Mouse (Mus musculus): ENCODE data around the gene Was.
"Not testable (repeated sequence)": the region's sequence is repeated elsewhere in the genome, so short reads cannot be mapped to it uniquely, and the experiment has no call there.

Was gene

DNA sequence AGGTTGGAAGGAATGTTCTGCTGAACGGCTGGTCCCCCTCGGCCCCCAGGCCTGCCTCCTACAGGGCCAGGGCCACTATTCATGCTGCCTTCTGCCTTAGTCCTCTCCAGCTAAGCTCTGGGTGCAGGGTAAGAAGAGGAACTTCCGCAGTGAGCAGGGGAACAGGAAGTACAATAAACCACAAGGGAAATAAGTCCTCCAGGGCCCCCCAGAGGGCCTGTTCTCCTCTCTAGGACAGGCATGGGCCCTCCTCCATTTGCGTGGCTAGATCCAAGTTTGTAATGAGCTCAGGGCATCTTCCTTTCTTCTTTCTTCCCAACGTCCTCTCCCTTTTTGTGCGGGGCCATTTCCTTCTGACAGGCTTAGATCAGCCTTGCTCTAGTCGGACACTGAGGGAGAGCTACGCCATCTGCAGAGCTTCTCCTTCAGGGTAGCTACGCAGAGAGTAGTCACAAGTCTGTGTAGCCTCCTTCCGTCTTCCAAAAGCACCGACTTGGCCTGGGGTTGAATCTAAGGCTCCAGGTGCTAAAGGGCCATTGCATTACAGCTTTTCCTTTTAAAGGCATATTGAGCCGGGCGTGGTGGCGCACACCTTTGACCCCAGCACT, at the start of gene Was:
Gene Was, minus strand, starts transcription at position 153 of the 608 bp plus-strand sequence.
- no peak for DNase-seq

DNA sequence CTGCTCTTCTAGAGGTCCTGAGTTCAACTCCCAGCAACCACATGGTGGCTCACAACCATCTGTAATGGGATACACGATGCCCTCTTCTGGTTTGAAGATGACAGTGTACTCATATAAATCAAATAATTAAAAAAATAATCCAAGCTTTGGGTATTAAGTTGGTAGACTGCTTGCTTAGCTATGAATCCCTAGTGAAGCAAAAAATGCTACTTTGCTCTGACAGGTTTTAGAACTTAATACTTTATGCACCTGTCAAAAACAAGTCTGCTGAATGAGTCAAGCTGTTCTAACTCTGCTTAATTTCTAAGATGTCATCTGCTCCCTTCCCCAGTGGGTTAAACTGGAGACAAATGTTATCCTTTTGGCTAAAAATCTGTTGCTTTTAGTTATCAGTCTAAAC, 49.2 kb upstream of the Was start:
- DNase-seq, result no peak

DNA sequence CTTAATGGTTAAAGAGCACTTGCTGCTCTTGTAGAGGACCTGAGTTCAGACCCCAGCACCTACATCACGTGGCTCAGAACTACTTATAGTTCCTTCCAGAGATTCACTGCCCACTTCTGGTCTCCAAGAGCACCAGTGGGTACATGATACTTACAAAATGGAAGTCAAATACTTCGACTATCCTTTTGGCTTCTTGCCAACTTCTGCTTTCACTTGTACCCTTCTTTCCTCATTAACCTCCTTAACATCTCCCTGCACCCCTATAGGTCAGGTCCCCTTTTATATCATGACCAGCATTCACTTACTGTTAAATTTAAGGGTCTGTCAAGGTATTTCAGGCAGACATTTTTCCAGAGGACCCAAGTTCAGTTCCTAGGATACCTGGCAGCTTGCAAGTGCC, 45.6 kb upstream of the Was start:
- no peak for DNase-seq

DNA sequence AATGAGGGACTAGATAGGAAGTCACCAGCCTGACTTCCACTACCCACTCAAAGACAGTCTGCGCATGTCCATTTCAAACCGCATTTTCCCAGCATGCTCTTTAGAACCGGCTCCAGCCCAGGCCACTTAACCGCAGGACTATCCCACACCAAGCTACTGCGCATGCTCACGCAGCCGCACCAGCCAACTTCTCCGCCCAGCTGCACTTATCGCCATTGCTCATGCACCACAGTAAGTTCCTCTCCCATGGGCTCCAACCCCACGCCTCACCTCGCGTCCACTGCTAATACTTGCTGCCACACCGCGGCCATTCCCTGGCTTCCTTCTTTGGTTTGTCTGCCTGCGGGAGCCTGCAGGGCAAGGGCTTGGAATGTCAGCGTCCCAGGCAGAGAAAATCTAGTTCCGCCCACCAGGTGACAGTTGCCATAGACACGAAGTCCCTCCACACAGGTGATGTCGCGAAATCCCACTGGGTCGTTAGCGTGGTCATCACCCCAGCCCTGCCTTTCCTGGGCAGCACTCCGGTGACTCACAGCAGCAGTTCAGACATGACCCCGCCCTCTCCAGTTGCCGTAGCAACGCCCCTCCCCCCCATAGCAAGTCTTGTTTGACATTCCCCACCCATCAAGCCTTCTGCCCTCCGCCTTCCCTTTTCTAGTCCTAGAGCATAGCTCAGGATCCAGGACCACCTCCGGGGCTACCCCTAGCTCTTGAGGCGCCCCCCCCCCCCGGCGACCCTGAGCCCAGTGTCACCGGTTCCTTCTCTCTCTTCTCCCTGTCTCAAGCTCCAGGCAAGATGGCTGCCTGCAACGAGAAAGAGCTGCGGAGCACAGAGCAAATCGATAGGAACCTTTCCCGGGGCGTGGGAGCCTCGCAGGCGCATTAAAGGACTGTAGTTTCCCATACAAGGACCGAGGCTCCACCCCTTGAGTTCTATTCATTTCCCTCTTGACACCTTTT, 42.0 kb upstream of the Was start, which contains the start of gene Wdr13:
Gene Wdr13, minus strand, starts transcription at position 876 of the 960 bp plus-strand sequence.
- DNase-seq, result peak; percentile 91 to 92

DNA sequence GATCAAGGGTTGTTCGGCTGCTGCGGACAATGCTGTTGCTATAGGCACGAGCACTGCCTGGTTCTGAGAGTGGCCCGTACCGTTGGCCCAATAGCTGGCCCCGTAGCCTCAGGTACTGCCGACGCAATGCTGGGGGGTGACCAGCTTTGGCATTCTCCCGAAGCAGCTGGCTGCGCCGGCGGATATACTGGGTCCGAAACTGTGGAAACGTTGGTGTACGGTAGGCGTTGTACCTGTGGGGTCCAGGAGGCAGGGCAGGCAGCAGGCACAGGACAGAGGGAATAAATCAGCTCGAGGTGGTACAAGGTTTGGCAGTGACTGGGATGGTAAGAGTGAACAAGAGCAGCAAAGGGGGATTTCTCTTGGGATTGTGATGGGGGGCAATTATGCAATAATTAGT, 41.1 kb upstream of the Was start:
- DNase-seq, result peak in 1 of 2 experiments; percentile 28

DNA sequence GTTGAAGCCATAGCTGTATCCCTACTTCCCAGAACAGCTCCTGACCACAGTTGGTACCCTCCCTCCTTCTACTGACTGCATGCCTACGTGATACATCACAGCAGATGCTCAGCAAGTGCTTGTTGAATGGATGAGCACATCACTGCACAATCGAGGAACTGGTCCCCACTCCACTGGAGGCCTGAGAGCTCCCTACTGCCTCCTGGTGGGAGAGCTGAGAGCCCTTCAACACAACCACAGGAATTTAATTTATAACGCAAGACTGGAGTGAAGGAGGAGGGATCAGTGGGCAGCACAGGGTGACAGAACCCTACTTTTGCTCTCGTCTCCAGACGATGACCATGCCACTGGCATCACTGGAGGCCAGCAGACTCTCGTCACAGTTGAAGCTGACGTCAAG, 34.9 kb upstream of the Was start:
- no peak for DNase-seq

DNA sequence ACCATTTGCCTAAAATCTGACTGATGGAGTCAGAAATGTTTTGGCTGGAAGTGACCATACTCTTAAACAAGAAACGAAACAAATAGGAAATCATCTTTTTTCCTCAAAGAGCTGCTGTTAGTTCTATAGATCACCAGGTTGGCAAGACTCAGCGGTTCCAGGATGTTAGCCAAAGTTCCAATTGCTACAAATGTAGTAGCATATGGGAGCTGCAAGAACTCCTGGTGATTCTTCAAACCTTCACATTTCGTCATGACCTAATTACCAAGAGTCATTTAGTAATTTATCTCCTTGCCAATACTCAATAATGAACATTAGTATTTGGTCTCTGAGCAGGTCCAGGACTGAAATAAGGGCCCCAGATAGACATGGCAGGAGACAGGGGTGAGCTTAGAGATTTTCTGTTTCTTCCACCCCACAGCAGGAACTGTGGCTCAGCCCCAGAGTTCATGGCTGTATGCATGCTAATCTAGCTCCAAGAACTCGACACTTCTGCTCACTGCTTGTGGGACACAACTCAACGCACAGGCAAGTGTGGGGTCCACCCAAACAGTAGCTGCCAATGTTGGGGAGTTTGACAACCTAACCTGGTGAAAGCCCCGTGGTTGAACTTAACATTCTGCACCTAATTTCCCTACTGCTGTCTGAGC, 33.6 kb upstream of the Was start:
- DNase-seq, result peak; percentile 53 to 72

DNA sequence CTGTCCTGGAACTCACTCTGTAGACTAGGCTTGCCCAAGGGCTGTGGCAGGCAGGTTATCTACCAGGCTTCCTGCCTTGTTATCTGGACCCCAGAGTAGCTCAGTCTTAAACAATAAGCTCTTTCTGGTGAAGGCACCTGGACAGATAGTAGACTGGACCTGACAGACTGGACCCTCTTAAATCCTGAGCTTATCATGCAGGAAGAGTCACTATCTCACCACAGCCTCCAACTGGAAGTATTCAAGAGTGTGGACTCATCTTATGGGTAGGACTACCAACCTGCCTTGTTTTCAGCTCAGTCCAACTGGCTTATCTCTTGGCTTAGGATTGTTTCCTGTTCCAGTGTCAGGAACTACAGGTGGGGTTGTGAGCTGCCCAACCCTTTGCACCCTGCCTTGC, 27.0 kb upstream of the Was start:
- no peak for DNase-seq

DNA sequence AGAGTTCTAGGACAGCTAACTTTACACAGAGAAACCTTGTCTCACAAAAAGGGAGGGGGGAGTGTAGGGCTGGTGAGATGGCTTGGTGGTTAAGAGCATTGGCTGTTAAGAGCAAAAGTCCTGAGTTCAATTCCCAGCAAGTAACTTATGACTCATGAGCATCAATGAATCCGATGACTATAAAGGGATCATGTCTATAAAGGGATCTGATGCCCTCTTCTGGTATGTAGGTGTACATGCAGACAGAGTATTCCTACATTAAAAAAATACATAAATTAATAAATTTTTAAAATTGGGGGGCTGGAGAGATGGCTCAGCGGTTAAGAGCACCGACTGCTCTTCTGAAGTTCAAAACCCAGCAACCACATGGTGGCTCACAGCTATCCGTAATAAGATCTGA, 25.0 kb upstream of the Was start:
- no peak for DNase-seq

DNA sequence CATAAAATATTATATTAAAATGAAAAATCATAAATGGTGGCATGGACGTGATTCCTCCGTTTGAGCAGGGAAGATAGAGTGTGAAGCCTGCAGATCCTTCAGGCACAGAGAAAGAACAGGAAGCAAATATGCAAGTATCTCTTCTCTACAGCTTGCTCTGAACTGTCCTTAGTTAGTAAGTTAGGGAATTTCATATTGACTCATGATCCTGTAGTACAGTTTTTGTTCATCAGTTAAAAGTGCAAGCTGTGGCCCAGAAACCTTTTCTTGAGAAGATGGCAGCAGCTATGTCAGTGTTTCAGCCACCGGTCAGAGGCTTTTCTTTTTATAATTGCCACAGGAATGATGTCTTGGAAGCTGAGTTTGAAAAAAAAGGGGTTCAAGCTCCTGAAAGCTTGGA, 14.7 kb upstream of the Was start:
- no peak for DNase-seq

DNA sequence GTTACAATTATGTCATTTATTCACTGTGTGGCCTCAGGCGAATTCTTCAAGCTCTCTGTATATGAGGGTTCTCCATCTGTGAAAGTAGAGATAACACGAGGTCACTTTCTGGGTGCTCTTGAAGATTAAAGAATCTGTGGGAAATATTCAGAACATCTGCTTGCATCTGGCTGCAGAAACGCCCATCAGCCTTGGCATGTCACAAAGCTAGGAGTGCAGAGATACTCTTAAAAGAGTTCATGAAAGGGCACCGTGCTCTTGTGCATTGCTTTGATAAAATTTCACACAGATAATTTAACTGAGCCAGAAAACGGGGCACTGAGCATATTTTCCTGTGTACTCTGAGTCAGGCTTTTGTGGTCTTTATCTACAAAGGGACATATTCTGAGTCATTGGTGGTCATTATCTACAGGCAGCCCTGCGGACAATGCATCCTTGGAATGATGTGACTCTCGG, 11.9 kb upstream of the Was start:
- no peak for DNase-seq

DNA sequence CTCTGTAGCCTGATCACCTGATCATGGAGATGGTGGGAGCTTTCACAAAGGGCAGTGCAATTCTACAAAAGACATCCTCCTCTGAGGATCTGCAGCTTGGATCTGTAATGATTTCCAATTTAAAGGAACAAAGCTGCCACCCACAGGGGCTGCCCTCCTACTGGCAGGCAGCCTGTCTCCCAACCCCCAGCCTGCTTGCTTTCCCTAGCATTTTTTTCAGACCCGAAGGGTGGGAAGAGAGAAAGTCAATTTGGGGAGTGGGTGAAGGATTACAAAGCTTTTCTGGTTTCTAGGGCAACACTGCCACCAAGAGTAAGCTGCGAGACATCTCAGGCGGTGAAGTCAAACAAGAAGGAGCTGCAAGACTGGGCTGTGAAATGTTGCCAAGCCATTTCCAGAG, 10.7 kb upstream of the Was start:
- peak; percentile 10 to 15 for DNase-seq

DNA sequence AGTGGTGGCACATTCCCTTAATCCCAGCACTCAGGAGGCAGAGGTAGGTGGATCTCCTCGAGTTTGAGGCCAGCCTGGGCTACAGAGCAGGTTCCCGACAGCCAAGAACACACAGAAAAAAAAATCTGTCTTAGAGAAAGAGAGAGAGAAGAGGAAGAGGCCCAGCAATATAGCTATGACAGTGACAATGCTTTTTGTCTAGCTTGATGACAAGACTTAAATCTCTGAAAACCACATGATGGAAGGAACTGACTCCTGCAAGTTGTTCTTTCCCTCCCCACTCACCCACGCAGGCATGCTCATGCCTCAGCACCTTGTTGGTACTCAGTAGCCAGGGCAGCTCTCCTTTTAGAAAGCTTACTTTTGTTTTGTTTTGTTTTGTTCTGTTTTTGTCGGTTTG, 9.1 kb upstream of the Was start:
- DNase-seq, result no peak

DNA sequence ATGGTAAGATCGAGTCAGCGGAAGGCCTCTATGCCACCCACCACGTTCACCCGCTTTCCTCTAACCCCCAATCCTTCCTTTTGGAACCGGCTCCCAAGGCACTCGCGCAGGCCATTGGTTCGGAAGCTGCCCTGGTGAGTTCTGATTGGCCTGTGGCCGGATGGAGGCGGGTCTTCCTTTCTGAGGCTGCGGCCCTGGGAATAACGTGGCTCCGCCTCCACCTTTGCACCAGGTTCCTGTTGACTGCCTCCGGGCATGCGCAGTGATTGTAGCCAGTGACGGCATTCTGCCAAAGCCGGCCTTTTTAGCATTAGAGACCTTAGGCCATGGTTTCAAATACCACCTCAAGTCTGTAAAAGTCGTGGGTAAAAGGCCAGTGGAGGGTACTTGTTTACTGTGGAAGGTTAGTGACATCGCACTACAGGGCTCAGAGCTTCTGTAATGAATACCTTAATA, 6.5 kb upstream of the Was start:
- peak; percentile 94 to 97 for DNase-seq

DNA sequence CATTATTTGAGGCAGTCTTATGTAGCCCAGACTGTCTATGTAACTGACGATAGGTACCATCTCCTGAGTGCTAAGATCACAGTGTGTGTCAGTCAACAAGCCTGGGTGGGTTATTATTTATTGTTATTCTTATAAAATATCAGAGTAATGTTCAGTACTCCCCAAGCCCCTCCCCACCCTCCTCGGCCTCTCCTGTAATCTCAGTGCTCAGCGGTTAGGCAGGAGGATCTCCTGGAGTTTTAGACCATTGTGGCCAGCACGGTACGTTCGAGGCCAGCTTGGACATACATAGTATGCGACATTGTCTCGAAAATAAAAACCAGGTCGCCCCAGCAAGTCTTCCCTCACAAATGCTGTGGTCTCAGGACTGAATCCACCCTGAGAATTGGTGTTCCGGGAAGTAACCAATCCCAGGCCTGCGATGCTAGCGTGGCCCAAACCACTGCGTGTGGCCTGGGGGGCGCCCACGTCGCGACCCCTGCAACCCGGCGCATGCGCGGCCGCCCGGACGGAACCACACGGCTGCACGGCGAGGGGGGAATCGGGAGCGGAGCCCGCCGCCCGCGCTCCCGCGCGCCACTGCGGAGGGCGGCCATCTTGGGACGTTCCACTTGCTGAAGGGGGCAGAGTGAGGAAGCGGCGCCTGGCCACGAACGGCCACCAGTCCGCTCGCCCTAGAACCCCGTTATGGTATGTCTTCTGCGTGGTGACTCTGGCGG, 5.9 kb upstream of the Was start:
- peak; percentile 83 to 93 for DNase-seq

DNA sequence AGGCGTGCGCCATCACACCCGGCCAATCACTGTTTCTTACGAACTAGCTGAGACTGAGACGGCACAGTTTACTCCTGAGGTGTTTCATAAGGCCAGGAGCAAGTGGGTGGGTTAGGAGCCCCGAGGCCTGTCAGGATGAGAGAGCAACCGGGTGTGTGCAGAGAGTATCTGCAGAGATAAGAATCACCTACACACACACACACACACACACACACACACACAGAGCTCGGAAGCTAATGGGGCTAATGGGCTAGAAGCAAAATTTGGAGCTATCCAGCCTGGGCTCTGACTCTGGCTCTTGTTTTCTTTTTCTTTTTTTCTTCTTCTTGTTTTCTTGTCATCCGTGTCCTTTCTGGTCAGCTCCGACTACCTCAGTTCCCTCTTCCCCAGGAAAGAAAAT, 5.2 kb upstream of the Was start:
- peak; percentile 14 to 30 for DNase-seq

DNA sequence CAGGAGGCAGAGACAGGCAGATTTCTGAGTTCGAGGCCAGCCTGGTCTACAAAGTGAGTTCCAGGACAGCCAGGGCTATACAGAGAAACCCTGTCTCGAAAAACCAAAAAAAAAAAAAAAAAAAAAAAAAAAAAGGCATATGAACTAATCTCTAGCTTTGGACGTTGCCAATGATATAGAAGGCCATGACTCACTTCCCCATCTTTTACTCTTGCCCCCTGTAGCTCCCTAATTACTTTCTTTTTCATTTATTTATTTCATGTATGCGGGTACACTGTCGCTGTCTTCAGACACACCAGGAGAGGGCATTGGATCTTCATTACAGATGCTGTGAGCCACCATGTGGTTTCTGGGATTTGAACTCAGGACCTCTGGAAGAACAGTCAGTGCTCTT, 653 bp upstream of the Was start:
- not testable (repeated sequence) for DNase-seq

DNA sequence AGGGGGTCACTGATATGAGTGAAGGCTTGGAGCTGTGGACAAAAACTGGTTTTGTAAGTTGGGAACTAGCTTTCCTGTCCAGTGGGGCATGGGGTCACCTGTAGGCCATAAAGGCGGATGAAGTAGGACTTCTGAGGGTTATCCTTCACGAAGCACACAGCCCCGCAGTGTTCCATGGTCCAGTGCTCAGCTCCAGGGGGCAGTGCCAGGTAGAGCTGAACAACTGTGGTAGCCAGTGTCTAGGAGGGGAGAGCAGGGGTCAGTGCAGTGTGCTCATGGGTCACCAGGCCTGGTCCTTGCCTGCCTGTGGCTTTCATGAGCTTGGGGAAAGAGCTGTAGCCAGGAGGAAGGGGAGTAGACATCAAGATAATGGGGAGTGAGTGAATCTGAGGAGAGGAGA, 552 bp downstream of the Was start:
- no peak for DNase-seq

DNA sequence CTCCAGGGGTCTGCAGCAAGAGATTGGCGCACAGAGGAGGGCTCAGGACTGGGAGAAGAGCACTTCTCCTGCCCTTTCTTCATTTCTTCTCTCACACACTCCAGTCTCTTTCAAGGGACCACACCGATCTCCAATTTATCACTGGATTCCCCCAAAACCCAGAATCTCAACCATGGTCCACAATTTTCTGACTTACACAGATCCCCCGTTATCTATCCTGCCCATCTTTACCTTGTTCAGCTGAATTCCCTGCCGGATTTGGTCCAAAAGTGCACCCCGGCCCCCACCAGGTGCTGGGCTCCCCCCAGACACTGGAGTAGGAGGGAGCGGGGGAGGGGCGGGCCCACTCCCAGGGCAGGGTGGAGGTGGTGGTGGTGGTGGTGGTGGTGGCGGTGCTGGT, 4.7 kb downstream of the Was start:
- no peak for DNase-seq

DNA sequence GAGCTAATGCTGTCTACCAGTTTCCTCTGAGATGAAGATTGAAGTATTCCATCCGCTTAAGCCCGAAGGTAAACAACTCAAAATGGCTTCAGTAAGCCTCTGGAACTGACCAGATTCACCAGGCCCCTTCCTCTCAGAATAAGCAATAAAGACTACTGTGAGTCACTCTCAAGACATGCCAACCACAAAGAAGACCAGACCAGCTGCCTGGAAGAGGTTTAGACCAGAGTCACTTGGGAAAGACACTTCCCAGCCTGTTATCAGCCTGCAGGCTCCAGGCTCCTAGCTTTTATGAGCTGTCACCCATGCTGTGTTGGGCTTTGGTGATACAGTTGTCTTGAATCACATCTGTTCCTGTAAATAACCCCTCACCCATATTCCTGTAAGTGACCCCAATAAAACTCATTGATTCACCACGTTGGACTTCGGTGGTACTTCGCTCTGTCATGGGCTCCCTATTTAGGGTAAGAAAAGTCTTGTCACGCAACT, 5.5 kb downstream of the Was start:
- no peak for DNase-seq

DNA sequence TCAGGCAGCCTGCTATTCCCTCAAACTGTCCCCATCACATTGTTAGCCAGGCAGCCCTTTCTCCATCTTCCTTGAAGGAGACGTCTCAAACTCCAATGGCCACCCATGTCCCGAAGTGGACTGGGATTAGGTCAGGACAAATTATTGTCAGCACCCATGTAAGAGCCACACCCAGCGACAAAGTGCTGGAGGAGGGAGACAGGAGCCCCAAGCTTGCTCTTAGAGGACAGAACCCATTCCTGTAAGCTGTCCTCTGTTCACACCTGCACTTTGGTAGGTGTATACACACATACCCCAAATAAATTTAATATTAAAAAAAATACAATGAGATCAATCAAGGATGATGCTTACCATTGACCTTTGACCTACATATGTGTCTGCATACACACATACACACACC, 15.2 kb downstream of the Was start:
- DNase-seq, result no peak

DNA sequence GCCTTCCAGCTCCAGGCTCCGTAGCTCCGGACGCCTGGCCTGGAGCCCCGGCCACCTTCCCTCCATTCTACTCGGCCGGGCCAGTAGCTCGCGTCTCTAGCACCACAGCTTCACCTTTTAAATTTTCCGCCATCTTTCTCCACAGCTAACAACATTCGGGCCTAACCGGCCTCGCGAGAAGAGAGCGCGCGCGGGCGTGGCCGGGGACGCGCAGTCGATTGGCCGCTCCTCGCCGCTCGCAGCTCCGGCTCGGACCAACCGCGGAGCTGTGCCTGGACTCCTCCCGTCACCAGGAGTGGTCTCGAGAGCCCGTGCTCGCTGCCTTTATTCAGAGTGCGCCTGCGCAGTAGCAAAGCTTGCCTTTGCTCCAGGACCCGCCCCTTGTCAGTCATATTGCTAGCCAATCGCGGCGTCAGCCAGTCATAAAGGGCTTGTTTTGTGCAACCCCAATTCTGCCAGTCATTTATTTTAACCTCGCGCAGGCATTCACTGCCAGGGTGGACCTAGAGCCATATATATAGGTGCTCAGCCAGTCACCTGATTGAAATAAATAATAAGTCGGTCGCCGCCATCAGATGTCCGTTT, 15.8 kb downstream of the Was start, which contains the start of gene Suv39h1:
Gene Suv39h1, minus strand, starts transcription at position 331 of the 585 bp plus-strand sequence.
- peak; percentile 90 to 94 for DNase-seq

Measured in cerebellum, postnatal 25 days (tissue).